Mouse (Mus musculus): ENCODE data around the gene Myt1l.

- TF ChIP-seq POLR2A (IDR thresholded peaks at IDR 0.05; ENCODE audit: control insufficient read depth, extremely low read depth, insufficient read depth, low read length, poor library complexity) (no peak), CTCF (IDR thresholded peaks at IDR 0.05; ENCODE audit: borderline replicate concordance, control insufficient read depth, extremely low read depth, insufficient read depth, low read length, poor library complexity) (no peak)
These were observed 270.6 kb downstream of the Myt1l start for GRCm38 (mm10) chr12:29798595-29799391.

Data from thymus, adult 2 months (tissue).